Mouse (Mus musculus) cerebellum, adult 11-12 months (tissue): ENCODE data around the gene Zmynd19.
"Not testable (repeated sequence)": the region's sequence is repeated elsewhere in the genome, so short reads cannot be mapped to it uniquely, and the experiment has no call there.

ENCODE experiments used
- DNase-seq: peaks from one replicate; pipeline ENCODE4 v3.0.0; 2022

Gene Zmynd19

GRCm38 (mm10) chr2:24944304-24944703, 5.3 kb upstream of the Zmynd19 start:
- DNase-seq, result not testable (repeated sequence)

- no peak for DNase-seq
These were observed 570 bp downstream of the Zmynd19 start for GRCm38 (mm10) chr2:24950189-24950535.

- DNase-seq, result no peak
These were observed 3.0 kb downstream of the Zmynd19 start for GRCm38 (mm10) chr2:24952537-24953055.

- no peak for DNase-seq
These were observed 11.3 kb downstream of the Zmynd19 start for GRCm38 (mm10) chr2:24960910-24961309.

- DNase-seq, result peak; percentile 86
These were observed 12.9 kb downstream of the Zmynd19 start, which contains the start of gene Dph7 for GRCm38 (mm10) chr2:24962304-24963000. TSS of gene Dph7 (plus strand) at chr2:24962400.

GRCm38 (mm10) chr2:24970386-24970785, 20.8 kb downstream of the Zmynd19 start:
- no peak for DNase-seq

GRCm38 (mm10) chr2:24974452-24974851, 24.9 kb downstream of the Zmynd19 start:
- peak; percentile 51 for DNase-seq

- DNase-seq, result peak; percentile 98
These were observed 25.5 kb downstream of the Zmynd19 start, which contains the start of gene Mrpl41 for GRCm38 (mm10) chr2:24974906-24975703. TSS of gene Mrpl41 (minus strand) at chr2:24975098.

GRCm38 (mm10) chr2:24975704-24976297, 26.2 kb downstream of the Zmynd19 start, which contains the start of gene Pnpla7:
TSS of gene Pnpla7 (plus strand) at chr2:24976033.
- DNase-seq, result peak; percentile 68

- no peak for DNase-seq
These were observed 27.4 kb downstream of the Zmynd19 start for GRCm38 (mm10) chr2:24976960-24977359.

- no peak for DNase-seq
These were observed 38.2 kb downstream of the Zmynd19 start for GRCm38 (mm10) chr2:24987762-24988161.

- no peak for DNase-seq
These were observed 45.7 kb downstream of the Zmynd19 start for GRCm38 (mm10) chr2:24995332-24995731.

GRCm38 (mm10) chr2:24996471-24996870, 46.9 kb downstream of the Zmynd19 start:
- DNase-seq, result no peak

- DNase-seq, result no peak
These were observed 51.1 kb downstream of the Zmynd19 start for GRCm38 (mm10) chr2:25000544-25001235.

- DNase-seq, result no peak
These were observed 54.6 kb downstream of the Zmynd19 start for GRCm38 (mm10) chr2:25003946-25004786.

- DNase-seq, result no peak
These were observed 57.2 kb downstream of the Zmynd19 start for GRCm38 (mm10) chr2:25006767-25007166.

- no peak for DNase-seq
These were observed 58.7 kb downstream of the Zmynd19 start for GRCm38 (mm10) chr2:25008250-25008649.
